Mouse (Mus musculus) heart, embryonic 10.5 days (tissue): ENCODE data around the gene Daam1. TPM values are rescaled to one million over a fixed set of nuclear protein-coding genes. Genes with fewer than 3 reads are reported as not detected.

Experiments
- DNase-seq: peaks from one replicate; pipeline ENCODE4 v3.0.0-alpha.2; 2017; ENCODE audit warnings: low spot score
- H3K27ac ChIP-seq: fragments of 300-500 bp; sonication (generic); 2 replicates; pipeline ENCODE4 v1.5.1; 2016; ENCODE audit warnings: mild to moderate bottlenecking
- H3K27me3 ChIP-seq: fragments of 300-500 bp; sonication (generic); 2 replicates; pipeline ENCODE4 v1.6.1; 2016; ENCODE audit warnings: mild to moderate bottlenecking; ENCODE audit not compliant: poor library complexity, insufficient read depth, severe bottlenecking
- H3K36me3 ChIP-seq: fragments of 300-500 bp; sonication (generic); 2 replicates; pipeline ENCODE4 v1.6.1; 2016; ENCODE audit warnings: mild to moderate bottlenecking, moderate library complexity
- H3K4me1 ChIP-seq: fragments of 300-500 bp; sonication (generic); 2 replicates; pipeline ENCODE4 v1.6.1; 2016; ENCODE audit warnings: mild to moderate bottlenecking
- H3K4me3 ChIP-seq: fragments of 300-500 bp; sonication (generic); 2 replicates; pipeline ENCODE4 v1.5.1; 2016; ENCODE audit warnings: mild to moderate bottlenecking, moderate library complexity
- H3K9me3 ChIP-seq: fragments of 300-500 bp; sonication (generic); 2 replicates; pipeline ENCODE4 v1.6.1; 2016; ENCODE audit warnings: mild to moderate bottlenecking, moderate library complexity
- WGBS: fragments of 180-500 bp; shearing (Covaris S2); methylation state at CpG from one replicate; pipeline ENCODE4 v1.1.7; 2016; 5-methylcytosine and 5-hydroxymethylcytosine counted together
- polyA plus RNA-seq: library from polyadenylated mRNA; unstranded; fragments of >200 nt; fragmentation: Nextera tagmentation; extraction: Ambion mirVana; gene quantifications from 2 replicates; pipeline ENCODE4 v1.2.1, GENCODE M21; 2016

Gene Daam1
- polyA plus RNA-seq, 1 experiment from 2014 or later = 11.5 TPM

GRCm38 (mm10) chr12:71906582-71907267 lies 75.8 kb downstream of the Daam1 start:
- 89% methylated on average over 12 of the region's 12 CpGs for WGBS
- H3K4me1 ChIP-seq = peaks cover 37% of the 10 kb centered on the region
- peak overlapping the region; percentile 56 for H3K27ac ChIP-seq
- no peaks in the 10 kb centered on the region for H3K27me3 ChIP-seq
- no peaks in the 10 kb centered on the region for H3K9me3 ChIP-seq
- no peak for DNase-seq
- peaks cover 15% of the 10 kb centered on the region for H3K36me3 ChIP-seq
- no peak overlapping the region for H3K4me3 ChIP-seq

- no peaks in the 10 kb centered on the region for H3K36me3 ChIP-seq
- no peaks in the 10 kb centered on the region for H3K9me3 ChIP-seq
- peaks cover 42% of the 10 kb centered on the region for H3K4me1 ChIP-seq
- no peaks in the 10 kb centered on the region for H3K27me3 ChIP-seq
- no peak overlapping the region for H3K27ac ChIP-seq
- DNase-seq = no peak
- WGBS = 93% methylated on average over 5 of the region's 5 CpGs
- H3K4me3 ChIP-seq = no peak overlapping the region
These were observed 78.1 kb downstream of the Daam1 start for GRCm38 (mm10) chr12:71908984-71909383.

- 64% methylated on average over 7 of the region's 7 CpGs for WGBS
- peaks cover 42% of the 10 kb centered on the region for H3K4me1 ChIP-seq
- no peak overlapping the region for H3K4me3 ChIP-seq
- no peak for DNase-seq
- H3K27me3 ChIP-seq = no peaks in the 10 kb centered on the region
- peaks cover 2% of the 10 kb centered on the region for H3K36me3 ChIP-seq
- no peak overlapping the region for H3K27ac ChIP-seq
- H3K9me3 ChIP-seq = no peaks in the 10 kb centered on the region
These were observed 79.4 kb downstream of the Daam1 start for GRCm38 (mm10) chr12:71910246-71910645.

DNA sequence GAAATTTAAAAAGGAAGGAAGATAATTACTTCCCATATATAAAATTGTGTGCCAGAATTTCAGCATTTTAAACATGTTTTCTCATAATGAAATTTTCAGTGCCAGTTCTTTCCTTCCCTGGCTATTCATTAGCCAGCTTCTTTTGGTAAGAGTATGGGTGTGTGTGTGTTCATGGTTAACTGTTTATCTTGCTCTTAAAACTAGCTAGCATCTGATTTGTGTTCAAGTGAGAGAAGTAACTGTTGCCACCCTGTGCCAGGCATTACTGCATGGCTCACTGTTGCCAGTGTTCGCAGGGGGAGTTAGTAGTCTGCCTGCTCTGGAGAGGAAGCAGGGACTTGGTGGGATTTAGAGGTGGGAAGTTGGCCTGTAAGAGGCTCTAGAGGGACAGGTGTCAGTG lies 81.4 kb downstream of the Daam1 start:
- peaks cover 22% of the 10 kb centered on the region for H3K36me3 ChIP-seq
- no peaks in the 10 kb centered on the region for H3K9me3 ChIP-seq
- peaks cover 24% of the 10 kb centered on the region for H3K4me1 ChIP-seq
- H3K27me3 ChIP-seq = no peaks in the 10 kb centered on the region
- WGBS = 100% methylated on average over 1 of the region's 1 CpGs
- H3K4me3 ChIP-seq = no peak overlapping the region
- no peak overlapping the region for H3K27ac ChIP-seq
- DNase-seq = no peak

- peaks cover 59% of the 10 kb centered on the region for H3K4me1 ChIP-seq
- WGBS = 33% methylated on average over 4 of the region's 4 CpGs
- DNase-seq = no peak
These were observed 88.3 kb downstream of the Daam1 start for GRCm38 (mm10) chr12:71919156-71919555.

GRCm38 (mm10) chr12:71919962-71920361 lies 89.1 kb downstream of the Daam1 start:
- Histone ChIP-seq H3K27me3 (no peaks in the 10 kb centered on the region), H3K4me1 (peaks cover 67% of the 10 kb centered on the region), H3K36me3 (peaks cover 35% of the 10 kb centered on the region), H3K27ac (0 out of 2 replicates have a peak overlapping the region, but pooled peaks have one; percentile 29), H3K9me3 (no peaks in the 10 kb centered on the region), H3K4me3 (no peak overlapping the region)
- WGBS = 61% methylated on average over 3 of the region's 3 CpGs
- DNase-seq = no peak

More at GRCm38 (mm10) chr12:71919156-71919555, 88.3 kb downstream of the Daam1 start:
- Histone ChIP-seq H3K36me3 (peaks cover 33% of the 10 kb centered on the region), H3K27me3 (no peaks in the 10 kb centered on the region), H3K9me3 (no peaks in the 10 kb centered on the region), H3K27ac (no peak overlapping the region), H3K4me3 (no peak overlapping the region)

DNA sequence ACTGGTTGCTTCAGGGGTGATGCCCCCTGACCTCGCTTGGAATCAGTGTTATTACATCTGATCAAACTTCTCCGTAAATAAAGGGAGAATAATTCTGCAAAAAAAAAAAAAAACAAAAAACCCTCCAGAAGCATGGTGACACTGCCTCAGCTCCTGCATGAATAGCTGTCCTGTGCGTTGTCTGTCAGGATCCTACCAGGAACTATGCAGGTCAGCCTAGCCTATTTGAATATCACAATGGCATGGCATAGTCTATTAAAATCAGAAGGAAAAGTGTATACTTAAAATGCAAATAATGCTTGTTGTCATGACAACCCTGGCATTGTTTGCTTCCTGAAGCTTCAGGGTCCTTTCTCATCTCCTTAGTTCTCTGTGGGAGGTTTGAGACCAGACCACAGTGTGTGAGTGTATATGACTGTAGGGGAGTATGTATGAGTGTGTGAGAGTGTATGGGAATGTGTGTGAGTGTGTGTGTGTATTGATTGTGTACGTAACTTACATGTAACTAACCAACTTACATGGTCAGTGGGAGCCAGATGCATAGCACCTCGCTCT lies 92.0 kb downstream of the Daam1 start:
- WGBS = 88% methylated on average over 5 of the region's 5 CpGs
- Histone ChIP-seq H3K27ac (no peak overlapping the region), H3K27me3 (no peaks in the 10 kb centered on the region), H3K36me3 (peaks cover 7% of the 10 kb centered on the region; the same call in 1 of the 2 replicates), H3K9me3 (no peaks in the 10 kb centered on the region), H3K4me1 (peaks cover 90% of the 10 kb centered on the region), H3K4me3 (no peak overlapping the region)
- DNase-seq = no peak

DNA sequence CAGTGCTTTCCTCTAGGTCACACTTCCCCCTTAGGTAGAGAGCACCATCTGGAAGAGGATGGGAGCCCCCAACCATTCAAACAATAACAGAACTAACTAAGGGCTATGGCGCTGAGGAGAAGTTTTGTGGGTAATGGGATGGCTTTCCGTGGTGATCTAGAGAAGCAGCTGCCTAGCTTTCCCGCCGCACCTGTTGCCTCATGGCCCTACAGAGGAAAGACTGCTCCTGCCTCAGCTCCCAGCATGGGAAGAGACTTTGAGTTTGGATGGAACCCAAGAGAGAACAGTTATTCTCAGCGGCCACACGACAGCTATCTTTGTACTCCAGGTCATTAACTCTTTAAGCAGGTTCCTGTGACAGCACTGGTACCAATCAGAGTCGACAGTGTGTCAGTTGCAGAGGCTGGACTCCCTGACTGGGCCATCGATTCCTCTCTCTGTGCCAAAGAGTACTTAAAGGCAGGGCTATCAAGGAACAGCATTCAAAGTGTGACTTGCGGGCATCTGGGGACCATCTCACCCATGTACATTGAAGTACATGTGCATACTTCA lies 94.2 kb downstream of the Daam1 start:
- no peaks in the 10 kb centered on the region for H3K9me3 ChIP-seq
- no peak overlapping the region for H3K4me3 ChIP-seq
- WGBS = 78% methylated on average over 9 of the region's 9 CpGs
- no peak for DNase-seq
- H3K27ac ChIP-seq = no peak overlapping the region
- peaks cover 78% of the 10 kb centered on the region for H3K4me1 ChIP-seq
- H3K36me3 ChIP-seq = 0 out of 2 replicates have a peak, but pooled peaks cover 2% of the 10 kb centered on the region
- H3K27me3 ChIP-seq = no peaks in the 10 kb centered on the region

DNA sequence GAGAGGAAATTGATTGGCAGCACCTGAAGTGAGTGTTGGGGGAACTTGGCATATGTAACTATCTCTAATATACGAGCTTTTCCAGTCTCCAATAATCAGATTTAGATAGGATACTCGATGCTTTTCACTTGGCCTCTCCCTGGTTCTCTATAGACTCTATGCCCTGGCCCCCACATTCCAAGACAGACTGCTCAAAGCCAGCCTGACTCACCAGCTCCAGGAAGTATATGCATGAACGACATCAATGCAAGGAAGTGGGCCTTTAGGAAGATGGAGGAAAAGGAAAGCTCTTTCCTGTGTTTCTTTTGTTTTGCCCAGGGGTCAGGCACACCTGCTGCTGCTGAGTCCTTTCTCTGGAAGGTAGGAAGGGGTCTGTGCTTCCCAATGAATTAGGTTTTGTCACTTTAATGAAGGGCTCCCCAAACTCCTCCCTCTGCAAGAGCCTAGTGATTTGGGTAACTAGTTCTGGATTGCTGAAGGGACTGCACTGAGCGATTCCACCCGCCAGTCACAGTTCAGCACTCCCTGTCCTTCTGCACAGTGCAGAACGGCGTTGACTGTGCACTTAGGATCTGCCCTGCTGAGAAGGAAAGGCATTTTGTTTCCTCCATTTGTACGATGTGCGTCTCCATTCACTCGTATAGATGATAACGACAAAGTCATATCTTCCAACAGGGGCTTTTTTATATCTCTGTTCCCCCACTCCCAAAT lies 95.3 kb downstream of the Daam1 start:
- H3K4me3 ChIP-seq = no peak overlapping the region
- H3K9me3 ChIP-seq = no peaks in the 10 kb centered on the region
- no peak for DNase-seq
- 0 out of 2 replicates have a peak, but pooled peaks cover 2% of the 10 kb centered on the region for H3K36me3 ChIP-seq
- no peaks in the 10 kb centered on the region for H3K27me3 ChIP-seq
- WGBS = 41% methylated on average over 11 of the region's 11 CpGs
- H3K27ac ChIP-seq = 0 out of 2 replicates have a peak overlapping the region, but pooled peaks have one; percentile 47
- peaks cover 70% of the 10 kb centered on the region for H3K4me1 ChIP-seq

DNA sequence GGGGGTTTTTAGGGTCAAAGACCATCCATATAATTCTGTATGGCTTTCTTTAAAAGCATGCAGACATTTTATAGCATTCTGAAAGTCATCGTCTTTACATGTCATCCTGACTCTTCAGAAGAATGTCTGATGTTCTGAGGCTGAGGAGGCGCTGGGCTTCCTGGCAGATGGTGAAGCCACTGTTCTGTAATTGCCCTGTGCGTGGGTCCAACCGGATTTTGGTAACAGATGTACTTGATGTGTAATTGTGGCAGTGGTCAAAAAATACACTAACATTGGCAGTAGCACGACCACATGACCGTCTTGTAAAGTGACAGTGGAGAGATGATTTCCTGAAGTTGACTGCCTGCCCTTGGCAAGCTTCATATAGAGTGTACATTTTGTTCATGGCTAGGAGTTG lies 97.2 kb downstream of the Daam1 start:
- H3K27me3 ChIP-seq = no peaks in the 10 kb centered on the region
- no peak overlapping the region for H3K4me3 ChIP-seq
- no peak for DNase-seq
- 93% methylated on average over 6 of the region's 6 CpGs for WGBS
- H3K4me1 ChIP-seq = peaks cover 67% of the 10 kb centered on the region
- H3K9me3 ChIP-seq = no peaks in the 10 kb centered on the region
- H3K36me3 ChIP-seq = 0 out of 2 replicates have a peak, but pooled peaks cover 2% of the 10 kb centered on the region
- no peak overlapping the region for H3K27ac ChIP-seq

DNA sequence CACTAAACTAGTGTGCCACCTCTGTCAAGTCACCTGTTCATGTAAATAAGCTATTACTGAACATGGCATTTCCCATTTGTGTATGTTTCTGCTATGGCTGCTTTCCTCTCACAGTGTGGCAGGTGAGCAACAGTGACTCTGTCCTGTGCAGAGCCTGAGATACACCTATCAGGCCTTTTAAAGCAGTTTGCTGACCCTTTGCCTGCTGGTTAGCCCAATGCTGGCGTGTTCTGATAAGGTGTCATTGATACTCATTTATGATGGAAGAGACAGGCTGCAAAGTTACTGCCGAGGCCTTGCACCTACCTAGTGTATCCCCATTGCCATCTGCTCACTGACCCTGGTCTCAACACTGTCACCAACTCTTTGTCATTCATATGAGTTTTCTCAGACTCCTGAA lies 99.0 kb downstream of the Daam1 start:
- H3K4me1 ChIP-seq = peaks cover 66% of the 10 kb centered on the region
- no peak for DNase-seq
- WGBS = 71% methylated on average over 2 of the region's 2 CpGs

GRCm38 (mm10) chr12:71932433-71933386 lies 101.8 kb downstream of the Daam1 start:
- H3K27ac ChIP-seq = no peak overlapping the region; the same call in 1 of the 2 replicates
- no peak for DNase-seq
- H3K36me3 ChIP-seq = peaks cover 5% of the 10 kb centered on the region; the same call in 1 of the 2 replicates
- no peaks in the 10 kb centered on the region for H3K9me3 ChIP-seq
- 72% methylated on average over 9 of the region's 9 CpGs for WGBS
- H3K4me3 ChIP-seq = no peak overlapping the region
- peaks cover 62% of the 10 kb centered on the region for H3K4me1 ChIP-seq
- H3K27me3 ChIP-seq = no peaks in the 10 kb centered on the region

More for the DNA sequence above, 99.0 kb downstream of the Daam1 start:
- no peak overlapping the region for H3K4me3 ChIP-seq
- H3K9me3 ChIP-seq = no peaks in the 10 kb centered on the region
- H3K27ac ChIP-seq = no peak overlapping the region
- 0 out of 2 replicates have a peak, but pooled peaks cover 1% of the 10 kb centered on the region for H3K36me3 ChIP-seq
- H3K27me3 ChIP-seq = no peaks in the 10 kb centered on the region
